ENCODE assay signal across 8 mouse cellular contexts in the genomic region with DNA sequence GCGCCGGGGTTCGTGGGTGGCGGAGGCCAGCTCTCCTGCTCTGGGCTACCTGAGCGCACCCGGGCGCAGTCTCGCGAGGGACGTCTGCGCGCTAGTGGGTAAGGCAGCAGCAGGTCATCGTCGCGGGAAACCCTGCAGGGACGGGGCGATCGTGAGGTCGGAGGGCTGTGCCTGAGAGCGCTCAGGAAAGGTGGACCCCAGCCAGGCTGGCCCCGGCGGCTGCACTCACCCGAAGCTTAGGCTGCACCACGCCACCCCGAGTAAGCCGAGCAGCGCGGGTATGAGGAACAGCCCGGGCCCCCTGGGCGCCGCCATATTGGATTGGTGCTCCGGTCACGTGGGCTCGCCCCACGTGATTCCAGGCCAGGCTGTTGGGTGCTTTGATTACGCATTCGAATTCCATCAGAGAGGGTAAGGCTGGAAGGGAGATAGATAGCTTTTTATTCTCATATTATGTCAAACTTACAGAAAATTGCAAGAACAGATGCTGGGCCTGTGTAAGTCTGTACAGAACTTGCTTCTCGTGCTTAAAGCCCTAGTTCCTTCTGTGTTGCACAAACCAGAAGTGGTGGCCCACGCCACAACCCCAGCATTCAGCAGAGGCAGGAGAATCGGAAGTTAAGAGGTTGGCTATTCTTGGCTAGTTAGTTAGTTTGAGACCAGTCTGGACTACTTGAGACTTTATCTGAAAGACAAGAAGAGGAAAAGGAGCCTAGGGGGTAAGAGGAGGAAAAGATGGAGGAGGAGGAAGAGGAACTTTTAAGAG. TPM values are rescaled to one million over a fixed set of nuclear protein-coding genes. Genes with fewer than 3 reads are reported as not detected.
DNase-seq lines count a peak whose midpoint lies in the region; ATAC-seq and TF ChIP-seq lines count a peak whose summit lies in the region.

A gene (minus strand): TSS at position 345 of the 766 bp plus-strand sequence.

- DNase-seq in Muller cell, postnatal 12 days (ENCODE audit: inconsistent ontology term), result peak; percentile 90
- DNase-seq in cerebellum, adult 9-10 months, result peak; percentile 85
- DNase-seq in layer of hippocampus, adult 8-10 months (ENCODE audit: low spot score in 2 of 2), result peak; percentile 76 to 78
- peak; percentile 95 for DNase-seq in lung, embryonic 14.5 days
- peak; percentile 76 for DNase-seq in thymus, adult 2 months

- no peaks in the 10 kb centered on the region for H3K9me3 ChIP-seq in lung, embryonic 14.5 days (ENCODE audit: low read depth, low read length)

- peaks cover 4% of the 10 kb centered on the region; the same call in 1 of the 2 replicates for H3K36me3 ChIP-seq in lung, embryonic 14.5 days (ENCODE audit: insufficient read depth)
- no peaks in the 10 kb centered on the region for H3K36me3 ChIP-seq in thymus, adult 2 months (ENCODE audit: control insufficient read depth, insufficient read depth, low read length)

- H3K4me2 ChIP-seq in lung, embryonic 14.5 days, result peak within 1 kb of the TSS; percentile 98

- WGBS in lung, embryonic 14.5 days, result 4% methylated on average over 40 of the region's 40 CpGs
- 3% methylated on average over 40 of the region's 40 CpGs for WGBS in olfactory bulb, adult 2 months
- WGBS in thymus, adult 2 months, result 2% methylated on average over 40 of the region's 40 CpGs

- peak within 1 kb of the TSS; percentile 62 for H3K9ac ChIP-seq in lung, embryonic 14.5 days

- H3K27me3 ChIP-seq in lung, embryonic 14.5 days (ENCODE audit: insufficient read depth, low read length), result no peaks in the 10 kb centered on the region
- H3K27me3 ChIP-seq in thymus, adult 2 months (ENCODE audit: control insufficient read depth, insufficient read depth, low read length), result no peaks in the 10 kb centered on the region

- H3K4me3 ChIP-seq in lung, embryonic 14.5 days (ENCODE audit: low read depth, low read length), result peak within 1 kb of the TSS; percentile 86
- H3K4me3 ChIP-seq in olfactory bulb, adult 2 months (ENCODE audit: insufficient read depth, low read depth, low read length), result peak within 1 kb of the TSS; percentile 72
- peak within 1 kb of the TSS; percentile 80 for H3K4me3 ChIP-seq in thymus, adult 2 months (ENCODE audit: control insufficient read depth, insufficient read depth, low read length)

- no peak for TF ChIP-seq CTCF in lung, embryonic 14.5 days (IDR thresholded peaks at IDR 0.05; ENCODE audit: low read depth)
- no peak for TF ChIP-seq CTCF in olfactory bulb, adult 2 months (IDR thresholded peaks at IDR 0.05; ENCODE audit: insufficient read depth, low read depth, low read length)
- TF ChIP-seq CTCF in thymus, adult 2 months (IDR thresholded peaks at IDR 0.05; ENCODE audit: borderline replicate concordance, control insufficient read depth, extremely low read depth, insufficient read depth, low read length, poor library complexity), result no peak

- TF ChIP-seq POLR2A in olfactory bulb, adult 2 months (IDR thresholded peaks at IDR 0.05; ENCODE audit: insufficient read depth, low read depth, low read length), result no peak; the same call in 1 of the 2 replicates
- peak; percentile 62; the same call in 1 of the 2 replicates for TF ChIP-seq POLR2A in thymus, adult 2 months (IDR thresholded peaks at IDR 0.05; ENCODE audit: control insufficient read depth, extremely low read depth, insufficient read depth, low read length, poor library complexity)

- peak; percentile 85 for ATAC-seq in frontal cortex, adult (ENCODE audit: low TSS enrichment)
- peak; percentile 77 to 80 for ATAC-seq in hematopoietic stem cell, adult 5-6 weeks (replicated peaks in 1 of 2; ENCODE audit: insufficient read depth in 1 of 2, low FRiP score in 2 of 2, low TSS enrichment in 1 of 2, low read depth in 1 of 2, poor library complexity in 2 of 2, severe bottlenecking in 2 of 2)
- ATAC-seq in lung, embryonic 14.5 days (ENCODE audit: insufficient read depth), result peak; percentile 90

- no peak within 1 kb of the TSS; the same call in 1 of the 2 replicates for H3K27ac ChIP-seq in lung, embryonic 14.5 days (ENCODE audit: low read depth)
- no peak within 1 kb of the TSS for H3K27ac ChIP-seq in olfactory bulb, adult 2 months (ENCODE audit: insufficient read depth, low read depth, low read length)
- H3K27ac ChIP-seq in thymus, adult 2 months (ENCODE audit: control insufficient read depth, insufficient read depth, low read length), result peak within 1 kb of the TSS; percentile 33; the same call in 1 of the 2 replicates

- H3K4me1 ChIP-seq in lung, embryonic 14.5 days (ENCODE audit: insufficient read depth), result 0 out of 2 replicates have a peak, but pooled peaks cover 3% of the 10 kb centered on the region
- H3K4me1 ChIP-seq in olfactory bulb, adult 2 months (ENCODE audit: control insufficient read depth, insufficient read depth, low read length), result no peaks in the 10 kb centered on the region
- peaks cover 4% of the 10 kb centered on the region; the same call in 1 of the 2 replicates for H3K4me1 ChIP-seq in thymus, adult 2 months (replicated peaks; ENCODE audit: control insufficient read depth, insufficient read depth, low read length)

RNA-seq across cellular contexts. Expression of the gene that starts here (rescaled TPM):
- total RNA-seq in hematopoietic stem cell, adult 5-6 weeks (2017), result 25.4 and 37.1 TPM in 2 replicates
- total RNA-seq in layer of hippocampus, adult 8-10 months (2022), result 10 to 100 TPM; 11.1 to 18.8 (median 14.8) TPM
- polyA plus RNA-seq in lung, embryonic 14.5 days (2014; fragmentation: Nextera tagmentation; extraction: Ambion mirVana), result 20.8 and 23.3 TPM in 2 replicates
- not detected in 2 replicates for polyA plus RNA-seq in olfactory bulb, adult 2 months (2012; ENCODE audit: insufficient read depth, insufficient read length, low replicate concordance, missing spikeins)
- 54.8 and 59.7 TPM in 2 replicates for polyA plus RNA-seq in thymus, adult 2 months (2012; rRNA removed)
